Mouse (Mus musculus): Measurements from ENCODE around the gene Chd2. TPM values are rescaled to one million over a fixed set of nuclear protein-coding genes. Genes with fewer than 3 reads are reported as not detected.

Chd2 gene
- polyA plus RNA-seq, 1 experiment from 2014 or later = 34.6 TPM

- ATAC-seq (ENCODE audit: low read depth) = no peak
- Histone ChIP-seq H3K9me3 (no peaks in the 10 kb centered on the region), H3K4me1 (replicated peaks) (peaks cover 17% of the 10 kb centered on the region), H3K4me3 (peak overlapping the region; percentile 100), H3K9ac (peak overlapping the region; percentile 67), H3K4me2 (peak overlapping the region; percentile 60), H3K27ac (replicated peaks) (peak overlapping the region; percentile 89), H3K27me3 (no peaks in the 10 kb centered on the region), H3K36me3 (no peaks in the 10 kb centered on the region)
- WGBS = 34% methylated on average over 8 of the region's 8 CpGs
Measured at GRCm38 (mm10) chr7:73559170-73559852, 17.7 kb upstream of the Chd2 start.

- H3K27ac ChIP-seq (replicated peaks) = peak overlapping the region; percentile 100
- no peaks in the 10 kb centered on the region for H3K9me3 ChIP-seq
- peak overlapping the region; percentile 100 for H3K4me3 ChIP-seq
- H3K27me3 ChIP-seq = no peaks in the 10 kb centered on the region
- peak overlapping the region; percentile 60 for H3K4me2 ChIP-seq
- H3K36me3 ChIP-seq = no peaks in the 10 kb centered on the region
- WGBS = under 1% methylated on average over 60 of the region's 60 CpGs
- peak; percentile 100 for ATAC-seq (ENCODE audit: low read depth)
- H3K4me1 ChIP-seq (replicated peaks) = peaks cover 17% of the 10 kb centered on the region
- peak overlapping the region; percentile 100 for H3K9ac ChIP-seq
Measured at GRCm38 (mm10) chr7:73558293-73559169, 16.9 kb upstream of the Chd2 start.

- H3K9ac ChIP-seq = peak overlapping the region; percentile 100
- ATAC-seq (ENCODE audit: low read depth) = peak; percentile 44
- no peak overlapping the region; the same call in 1 of the 2 replicates for H3K4me2 ChIP-seq
- no peaks in the 10 kb centered on the region for H3K9me3 ChIP-seq
- H3K4me1 ChIP-seq (replicated peaks) = peaks cover 22% of the 10 kb centered on the region
- no peaks in the 10 kb centered on the region for H3K36me3 ChIP-seq
- peak overlapping the region; percentile 100 for H3K4me3 ChIP-seq
- H3K27ac ChIP-seq (replicated peaks) = peak overlapping the region; percentile 100
- WGBS = under 1% methylated on average over 78 of the region's 80 CpGs
- no peaks in the 10 kb centered on the region for H3K27me3 ChIP-seq
Measured at GRCm38 (mm10) chr7:73557671-73558265, 16.1 kb upstream of the Chd2 start.

GRCm38 (mm10) chr7:73556688-73557667, 15.3 kb upstream of the Chd2 start:
- no peak for ATAC-seq (ENCODE audit: low read depth)
- Histone ChIP-seq H3K27ac (replicated peaks) (peak overlapping the region; percentile 100), H3K36me3 (0 out of 2 replicates have a peak, but pooled peaks cover 4% of the 10 kb centered on the region), H3K9me3 (no peaks in the 10 kb centered on the region), H3K4me2 (peak overlapping the region; percentile 61), H3K4me3 (peak overlapping the region; percentile 100), H3K4me1 (replicated peaks) (peaks cover 30% of the 10 kb centered on the region), H3K27me3 (no peaks in the 10 kb centered on the region), H3K9ac (peak overlapping the region; percentile 100)
- under 1% methylated on average over 25 of the region's 25 CpGs for WGBS

GRCm38 (mm10) chr7:73555918-73556580, 14.4 kb upstream of the Chd2 start:
- ATAC-seq (ENCODE audit: low read depth) = no peak
- Histone ChIP-seq H3K27ac (replicated peaks) (no peak overlapping the region), H3K36me3 (0 out of 2 replicates have a peak, but pooled peaks cover 4% of the 10 kb centered on the region), H3K4me1 (replicated peaks) (peaks cover 32% of the 10 kb centered on the region), H3K27me3 (no peaks in the 10 kb centered on the region), H3K4me3 (peak overlapping the region; percentile 100), H3K4me2 (peak overlapping the region; percentile 61), H3K9ac (peak overlapping the region; percentile 100), H3K9me3 (no peaks in the 10 kb centered on the region)
- 16% methylated on average over 4 of the region's 4 CpGs for WGBS

- Histone ChIP-seq H3K36me3 (peaks cover 12% of the 10 kb centered on the region), H3K4me3 (no peak overlapping the region), H3K9me3 (peaks cover 4% of the 10 kb centered on the region; the same call in 1 of the 2 replicates), H3K4me2 (peak overlapping the region; percentile 47; the same call in 1 of the 2 replicates), H3K4me1 (replicated peaks) (peaks cover 30% of the 10 kb centered on the region), H3K27ac (replicated peaks) (no peak overlapping the region), H3K9ac (no peak overlapping the region), H3K27me3 (no peaks in the 10 kb centered on the region)
- 45% methylated on average over 2 of the region's 2 CpGs for WGBS
- no peak for ATAC-seq (ENCODE audit: low read depth)
Measured at GRCm38 (mm10) chr7:73554849-73555248, 13.2 kb upstream of the Chd2 start.

GRCm38 (mm10) chr7:73553160-73553559, 11.5 kb upstream of the Chd2 start:
- Histone ChIP-seq H3K36me3 (peaks cover 20% of the 10 kb centered on the region), H3K4me1 (replicated peaks) (peaks cover 25% of the 10 kb centered on the region), H3K4me2 (peak overlapping the region; percentile 49), H3K9ac (no peak overlapping the region), H3K9me3 (peaks cover 4% of the 10 kb centered on the region; the same call in 1 of the 2 replicates), H3K27me3 (no peaks in the 10 kb centered on the region), H3K27ac (replicated peaks) (no peak overlapping the region), H3K4me3 (peak overlapping the region; percentile 20)
- no peak for ATAC-seq (ENCODE audit: low read depth)
- WGBS = 58% methylated on average over 2 of the region's 2 CpGs

- ATAC-seq (ENCODE audit: low read depth) = no peak
- Histone ChIP-seq H3K36me3 (peaks cover 23% of the 10 kb centered on the region), H3K9ac (no peak overlapping the region; the same call in 1 of the 2 replicates), H3K9me3 (peaks cover 4% of the 10 kb centered on the region; the same call in 1 of the 2 replicates), H3K4me1 (replicated peaks) (peaks cover 29% of the 10 kb centered on the region), H3K4me2 (peak overlapping the region; percentile 49), H3K4me3 (peak overlapping the region; percentile 20), H3K27me3 (no peaks in the 10 kb centered on the region), H3K27ac (replicated peaks) (no peak overlapping the region)
- 80% methylated on average over 7 of the region's 7 CpGs for WGBS
Measured at GRCm38 (mm10) chr7:73552054-73552750, 10.6 kb upstream of the Chd2 start.

GRCm38 (mm10) chr7:73551370-73551769, 9.7 kb upstream of the Chd2 start:
- no peak overlapping the region for H3K9ac ChIP-seq
- H3K27me3 ChIP-seq = no peaks in the 10 kb centered on the region
- ATAC-seq (ENCODE audit: low read depth) = no peak
- H3K4me3 ChIP-seq = no peak overlapping the region
- H3K9me3 ChIP-seq = peaks cover 4% of the 10 kb centered on the region; the same call in 1 of the 2 replicates
- no peak overlapping the region for H3K27ac ChIP-seq (replicated peaks)
- H3K36me3 ChIP-seq = peaks cover 30% of the 10 kb centered on the region
- H3K4me2 ChIP-seq = no peak overlapping the region
- H3K4me1 ChIP-seq (replicated peaks) = peaks cover 37% of the 10 kb centered on the region

- ATAC-seq (ENCODE audit: low read depth) = no peak
- H3K4me2 ChIP-seq = no peak overlapping the region
- H3K4me1 ChIP-seq (replicated peaks) = peaks cover 46% of the 10 kb centered on the region
- WGBS = 75% methylated on average over 2 of the region's 2 CpGs
- peaks cover 4% of the 10 kb centered on the region; the same call in 1 of the 2 replicates for H3K9me3 ChIP-seq
- H3K27me3 ChIP-seq = no peaks in the 10 kb centered on the region
- H3K36me3 ChIP-seq = peaks cover 40% of the 10 kb centered on the region
- H3K9ac ChIP-seq = no peak overlapping the region
- H3K27ac ChIP-seq (replicated peaks) = no peak overlapping the region
- H3K4me3 ChIP-seq = no peak overlapping the region
Measured at GRCm38 (mm10) chr7:73548051-73548450, 6.4 kb upstream of the Chd2 start.
